Mouse (Mus musculus) E14TG2a.4 (cell line): ENCODE measurements at regions not wholly inside any gene's neighbourhood (a gene's known extent, or its start where the extent isn't known, plus 50 kb on each side); places are given as distances from the start of the nearest gene placed in this dataset.
"Not testable (repeated sequence)": the region's sequence is repeated elsewhere in the genome, so short reads cannot be mapped to it uniquely, and the experiment has no call there.

ENCODE experiments used
- CTCF ChIP-seq: conservative IDR thresholded peaks from 2 replicates; pipeline ENCODE4 v1.5.1; 2014; ENCODE audit warnings: low read length
- NANOG ChIP-seq: IDR thresholded peaks from 2 replicates; pipeline ENCODE4 v1.6.1; 2014; ENCODE audit warnings: borderline replicate concordance, low read length, mixed read lengths
- POU5F1 ChIP-seq: IDR thresholded peaks from 2 replicates; pipeline ENCODE4 v1.6.1; 2014; ENCODE audit warnings: low read length, borderline replicate concordance

GRCm38 (mm10) chr12:113981613-113982012, 437.9 kb downstream of the Adam6a start:
- peak; percentile 34 for TF ChIP-seq CTCF
- not testable (repeated sequence) for TF ChIP-seq NANOG, POU5F1
